Mouse (Mus musculus): ENCODE data around the gene Crocc. TPM values are rescaled to one million over a fixed set of nuclear protein-coding genes. Genes with fewer than 3 reads are reported as not detected.

Crocc gene
- polyA plus RNA-seq, 1 experiment from 2014 or later: 1.6 TPM

- Histone ChIP-seq H3K9ac (ENCODE audit: low read length) (no peak overlapping the region), H3K4me1 (replicated peaks; ENCODE audit: control insufficient read depth, insufficient read depth) (no peaks in the 10 kb centered on the region), H3K4me3 (ENCODE audit: low read depth, low read length) (no peak overlapping the region), H3K9me3 (ENCODE audit: control insufficient read depth, low read length) (no peaks in the 10 kb centered on the region), H3K27ac (replicated peaks) (no peak overlapping the region), H3K4me2 (replicated peaks; ENCODE audit: low read depth) (no peak overlapping the region), H3K36me3 (ENCODE audit: control insufficient read depth, insufficient read depth, low read length) (peaks cover 12% of the 10 kb centered on the region), H3K27me3 (ENCODE audit: control insufficient read depth, insufficient read depth, low read length) (no peaks in the 10 kb centered on the region)
- ATAC-seq (ENCODE audit: low FRiP score, low TSS enrichment) (no peak), DNase-seq (ENCODE audit: low spot score) (no peak)
- WGBS: 70% methylated on average over 11 of the region's 11 CpGs
- TF ChIP-seq EP300 (optimal IDR thresholded peaks at IDR 0.05) (no peak), CTCF (IDR thresholded peaks at IDR 0.05; ENCODE audit: low read depth) (no peak)
Measured at GRCm38 (mm10) chr4:140967386-140968159, 92.8 kb downstream of the Crocc start.

Other genes with a start within 250 kb of the Crocc start
- 0.02 TPM in 1 of 2 replicates, not detected in the other for gene Padi3, start 249.9 kb downstream of the Crocc start, polyA plus RNA-seq (2015; fragmentation: Nextera tagmentation; extraction: Ambion mirVana)
- 1.3 and 2.1 TPM in 2 replicates for gene Padi1, start 214.8 kb downstream of the Crocc start, polyA plus RNA-seq (2015; fragmentation: Nextera tagmentation; extraction: Ambion mirVana)
- gene Padi2, start 154.2 kb downstream of the Crocc start, polyA plus RNA-seq (2015; fragmentation: Nextera tagmentation; extraction: Ambion mirVana): 0.64 and 0.69 TPM in 2 replicates
- 374 and 382 TPM in 2 replicates for gene Sdhb, start 99.3 kb downstream of the Crocc start, polyA plus RNA-seq (2015; fragmentation: Nextera tagmentation; extraction: Ambion mirVana)
- 14.4 and 15.9 TPM in 2 replicates for gene Atp13a2, start 73.7 kb downstream of the Crocc start, polyA plus RNA-seq (2015; fragmentation: Nextera tagmentation; extraction: Ambion mirVana)
- 244 and 247 TPM in 2 replicates for gene Mfap2, start 50.1 kb downstream of the Crocc start, polyA plus RNA-seq (2015; fragmentation: Nextera tagmentation; extraction: Ambion mirVana)
- 77.7 and 81.1 TPM in 2 replicates for gene Necap2, start 17.8 kb upstream of the Crocc start, polyA plus RNA-seq (2015; fragmentation: Nextera tagmentation; extraction: Ambion mirVana)
- gene Spata21, start 27.8 kb upstream of the Crocc start, polyA plus RNA-seq (2015; fragmentation: Nextera tagmentation; extraction: Ambion mirVana): 0.05 and 0.11 TPM in 2 replicates
- 28.6 and 29.6 TPM in 2 replicates for gene Szrd1, start 79.2 kb upstream of the Crocc start, polyA plus RNA-seq (2015; fragmentation: Nextera tagmentation; extraction: Ambion mirVana)
- gene Fbxo42, start 87.4 kb upstream of the Crocc start, polyA plus RNA-seq (2015; fragmentation: Nextera tagmentation; extraction: Ambion mirVana): 9.8 and 11.5 TPM in 2 replicates
- 1.8 and 2.3 TPM in 2 replicates for gene Rsg1, start 153.4 kb upstream of the Crocc start, polyA plus RNA-seq (2015; fragmentation: Nextera tagmentation; extraction: Ambion mirVana)
- 6.6 and 9.2 TPM in 2 replicates for gene Arhgef19, start 178.9 kb upstream of the Crocc start, polyA plus RNA-seq (2015; fragmentation: Nextera tagmentation; extraction: Ambion mirVana)
- gene Epha2, start 240.7 kb upstream of the Crocc start, polyA plus RNA-seq (2015; fragmentation: Nextera tagmentation; extraction: Ambion mirVana): 3.9 and 4.9 TPM in 2 replicates

Measured in stomach, postnatal 0 days (tissue).